Mouse (Mus musculus) midbrain, postnatal 0 days (tissue): Measurements from ENCODE around the gene Hk1. TPM values are rescaled to one million over a fixed set of nuclear protein-coding genes. Genes with fewer than 3 reads are reported as not detected.

Source experiments
- ATAC-seq: fragments of 200-750 bp; cut with Nextera tagmentation; 2 replicates; pipeline ENCODE4 v1.8.0; 2017; ENCODE audit warnings: moderate number of reproducible peaks, mild to moderate bottlenecking, moderate TSS enrichment, moderate library complexity; ENCODE audit not compliant: low FRiP score
- DNase-seq: peaks from one replicate; pipeline ENCODE4 v3.0.0-alpha.2; 2015; ENCODE audit warnings: low spot score
- H3K27ac ChIP-seq: fragments of 300-500 bp; sonication (generic); 2 replicates; pipeline ENCODE4 v1.5.1; 2014; ENCODE audit warnings: low read depth, mild to moderate bottlenecking, low read length, mixed read lengths
- H3K27me3 ChIP-seq: fragments of 300-500 bp; sonication (generic); 2 replicates; pipeline ENCODE4 v1.6.1; 2014; ENCODE audit warnings: low read length, control low read depth, mixed read lengths; ENCODE audit not compliant: insufficient read depth
- H3K36me3 ChIP-seq: fragments of 300-500 bp; sonication (generic); 2 replicates; pipeline ENCODE4 v1.6.1; 2014; ENCODE audit warnings: low read length, control low read depth, mixed read lengths; ENCODE audit not compliant: insufficient read depth
- H3K4me1 ChIP-seq: fragments of 300-500 bp; sonication (generic); 2 replicates; pipeline ENCODE4 v1.6.1; 2014; ENCODE audit warnings: mild to moderate bottlenecking, control low read depth, antibody characterized with exemption, low read length, mixed read lengths; ENCODE audit not compliant: insufficient read depth
- H3K4me2 ChIP-seq: fragments of 300-500 bp; sonication (generic); 2 replicates; pipeline ENCODE4 v1.6.1; 2014; ENCODE audit warnings: low read depth, mild to moderate bottlenecking, low read length, mixed read lengths; ENCODE audit not compliant: poor library complexity, severe bottlenecking
- H3K4me3 ChIP-seq: fragments of 300-500 bp; sonication (generic); 2 replicates; pipeline ENCODE4 v1.5.1; 2014; ENCODE audit warnings: low read depth, mild to moderate bottlenecking, low read length, moderate library complexity
- H3K9ac ChIP-seq: fragments of 300-500 bp; sonication (generic); replicated peaks from 2 replicates; pipeline ENCODE4 v1.6.1; 2014; ENCODE audit warnings: mild to moderate bottlenecking, low read length, moderate library complexity, mixed read lengths; ENCODE audit not compliant: poor library complexity, severe bottlenecking
- H3K9me3 ChIP-seq: fragments of 300-500 bp; sonication (generic); 2 replicates; pipeline ENCODE4 v1.6.1; 2016; ENCODE audit warnings: low read length, control low read depth
- CTCF ChIP-seq: IDR thresholded peaks from 2 replicates; pipeline ENCODE4 v1.5.1; 2016; ENCODE audit warnings: antibody characterized with exemption, mild to moderate bottlenecking
- WGBS: fragments of 180-500 bp; shearing (Covaris S2); extraction: QIAGEN DNeasy Blood & Tissue Kit; methylation state at CpG from one replicate; pipeline ENCODE4 v1.1.7; 2014; 5-methylcytosine and 5-hydroxymethylcytosine counted together
- polyA plus RNA-seq: library from polyadenylated mRNA; unstranded; fragments of >200 nt; fragmentation: Nextera tagmentation; extraction: Ambion mirVana; gene quantifications from 2 replicates; pipeline ENCODE4 v1.2.1, GENCODE M21; 2015
- total RNA-seq: library from RNA; depleted of rRNA; stranded (reverse); fragments of >200 nt; gene quantifications from 2 replicates; pipeline ENCODE4 v1.2.3, GENCODE M21; 2014; rRNA removed

Gene Hk1
- total and polyA plus RNA-seq, 2 experiments from 2014 or later: 103 to 157 TPM

DNA sequence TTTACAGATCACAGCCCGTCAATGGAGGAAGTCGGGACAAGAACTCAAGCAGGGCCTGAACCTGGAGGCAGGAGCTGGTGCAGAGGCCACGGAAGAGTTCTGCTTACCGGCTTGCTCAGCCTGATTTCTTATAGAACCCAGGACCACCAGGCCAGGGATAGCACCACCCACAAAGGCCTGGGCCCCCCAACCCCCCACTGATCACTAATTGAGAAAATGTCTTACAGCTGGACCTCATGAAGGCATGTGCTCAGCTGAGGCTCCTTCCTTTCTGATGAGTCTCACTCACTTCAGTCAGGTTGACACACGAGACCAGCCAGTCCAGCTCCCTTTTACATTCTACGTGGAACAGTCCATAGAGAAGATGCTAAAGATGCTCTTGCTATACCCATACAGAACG is 153.9 kb downstream of the Hk1 start:
- H3K36me3 ChIP-seq: no peaks in the 10 kb centered on the region
- ATAC-seq (no peak), DNase-seq (no peak)
- no peak for TF ChIP-seq CTCF
- peaks cover 6% of the 10 kb centered on the region; the same call in 1 of the 2 replicates for H3K4me1 ChIP-seq
- no peak overlapping the region for H3K4me3 ChIP-seq
- peaks cover 3% of the 10 kb centered on the region; the same call in 1 of the 2 replicates for H3K27me3 ChIP-seq
- H3K27ac ChIP-seq: no peak overlapping the region
- WGBS: 81% methylated on average over 7 of the region's 7 CpGs
- H3K9ac ChIP-seq: no peak overlapping the region
- no peak overlapping the region for H3K4me2 ChIP-seq
- H3K9me3 ChIP-seq: no peaks in the 10 kb centered on the region

DNA sequence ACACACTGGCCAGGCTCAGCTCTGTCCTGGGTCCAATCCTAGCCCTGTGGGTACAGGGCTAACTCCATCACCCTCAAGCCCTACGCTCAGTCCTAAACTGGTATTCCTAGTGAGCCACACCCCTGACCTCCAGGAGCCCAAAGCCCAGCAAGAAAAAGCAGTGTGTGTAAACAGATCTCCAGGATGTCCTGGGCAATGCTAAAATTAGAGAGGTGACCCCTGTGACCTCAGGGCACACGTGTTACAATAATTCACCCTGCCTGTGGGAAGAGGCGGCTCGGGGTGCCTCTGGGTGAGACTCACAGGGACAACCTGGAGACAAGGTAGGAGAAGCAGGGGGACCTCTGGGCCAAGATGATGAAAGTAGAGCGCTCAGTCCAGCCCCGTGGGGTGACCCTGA is 155.5 kb downstream of the Hk1 start:
- no peaks in the 10 kb centered on the region for H3K9me3 ChIP-seq
- H3K4me2 ChIP-seq: no peak overlapping the region
- H3K9ac ChIP-seq: no peak overlapping the region
- no peaks in the 10 kb centered on the region for H3K36me3 ChIP-seq
- H3K4me1 ChIP-seq: no peaks in the 10 kb centered on the region
- ATAC-seq (no peak), DNase-seq (no peak)
- H3K27me3 ChIP-seq: no peaks in the 10 kb centered on the region
- H3K27ac ChIP-seq: no peak overlapping the region
- 82% methylated on average over 6 of the region's 6 CpGs for WGBS
- TF ChIP-seq CTCF: no peak
- H3K4me3 ChIP-seq: no peak overlapping the region

DNA sequence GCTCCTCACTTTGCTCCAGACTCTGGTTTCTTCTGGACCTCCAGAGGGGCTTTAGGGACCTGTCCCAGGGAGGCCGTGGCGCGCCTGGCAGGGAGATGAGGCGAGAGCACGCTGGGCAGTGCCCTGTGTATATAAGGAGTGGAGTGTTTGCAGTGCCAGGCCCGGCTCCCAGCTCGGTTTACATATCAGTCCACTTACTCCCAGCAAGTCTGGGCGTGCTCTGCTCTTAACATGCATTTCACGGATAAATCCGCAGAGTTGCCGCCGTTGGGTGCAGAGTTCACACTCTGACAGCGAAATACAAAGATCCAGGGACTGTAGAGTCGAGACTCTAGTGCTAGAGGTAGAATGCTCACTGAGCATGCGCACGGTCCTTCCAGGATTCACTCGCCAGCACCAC is 156.9 kb downstream of the Hk1 start:
- Histone ChIP-seq H3K9me3 (no peaks in the 10 kb centered on the region), H3K9ac (no peak overlapping the region), H3K27me3 (no peaks in the 10 kb centered on the region), H3K36me3 (no peaks in the 10 kb centered on the region), H3K4me1 (no peaks in the 10 kb centered on the region), H3K4me3 (no peak overlapping the region), H3K27ac (no peak overlapping the region), H3K4me2 (no peak overlapping the region)
- WGBS: 84% methylated on average over 17 of the region's 17 CpGs
- no peak for TF ChIP-seq CTCF
- DNase-seq: no peak
- no peak for ATAC-seq

DNA sequence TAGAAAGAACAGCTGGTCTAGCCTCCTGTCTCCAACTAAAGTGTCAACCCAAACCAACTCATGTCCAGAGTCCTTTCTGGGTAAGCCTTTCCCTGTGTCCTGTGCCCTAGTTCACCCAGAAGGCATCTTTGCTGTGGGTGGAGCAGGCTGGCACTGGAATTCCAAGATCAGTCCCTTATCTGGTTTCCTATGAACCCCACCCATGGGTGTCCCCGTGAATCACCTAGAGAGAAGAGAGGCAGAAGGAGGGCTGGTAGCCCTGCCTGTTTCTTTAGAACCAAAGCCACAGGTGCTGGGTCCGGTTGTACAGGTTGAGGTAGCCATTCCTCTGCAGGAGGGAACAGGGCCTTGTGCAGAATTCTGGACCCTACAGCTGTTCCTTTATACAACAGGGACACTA is 158.1 kb downstream of the Hk1 start:
- Histone ChIP-seq H3K27ac (no peak overlapping the region), H3K4me1 (no peaks in the 10 kb centered on the region), H3K9me3 (no peaks in the 10 kb centered on the region), H3K4me2 (no peak overlapping the region), H3K9ac (no peak overlapping the region), H3K27me3 (no peaks in the 10 kb centered on the region), H3K4me3 (no peak overlapping the region), H3K36me3 (no peaks in the 10 kb centered on the region)
- no peak for TF ChIP-seq CTCF
- ATAC-seq: no peak
- 93% methylated on average over 2 of the region's 2 CpGs for WGBS
- no peak for DNase-seq

DNA sequence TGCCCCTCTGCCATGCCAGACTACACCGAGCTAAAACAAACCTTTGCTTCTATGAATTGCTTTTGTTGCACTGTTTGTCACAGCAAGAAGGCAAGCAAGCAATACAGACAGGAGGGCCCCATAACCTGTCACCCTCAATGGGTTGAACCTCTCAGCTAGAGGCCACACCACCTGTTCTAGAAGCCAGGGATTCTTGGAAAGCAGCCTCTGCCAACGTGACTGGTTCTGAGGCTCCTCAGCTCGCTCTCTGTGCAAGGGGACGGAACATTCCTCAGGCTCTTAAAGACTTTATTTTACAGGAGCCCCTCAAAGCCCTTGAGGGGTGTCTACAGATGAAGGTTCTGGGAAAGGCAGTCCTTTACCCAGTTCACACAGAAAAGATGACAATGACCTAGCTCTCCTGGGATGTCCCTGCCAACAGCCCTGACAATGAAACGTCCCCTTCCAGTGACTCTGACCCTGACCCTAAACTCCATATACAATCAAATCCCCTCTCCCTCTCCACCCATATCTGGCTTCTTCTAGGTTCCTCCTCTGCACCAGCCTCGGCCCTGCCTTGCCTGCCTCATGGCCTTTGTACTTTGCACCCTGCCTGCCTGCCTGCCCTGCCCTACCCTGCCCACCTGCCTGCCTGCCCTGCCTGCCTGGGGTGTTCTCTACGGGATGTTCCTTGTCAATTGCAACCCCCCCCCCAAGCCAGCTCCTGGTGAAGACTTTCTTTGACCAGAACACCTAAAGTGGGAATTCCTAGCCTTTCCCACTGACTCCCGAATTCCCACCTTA is 158.8 kb downstream of the Hk1 start:
- Histone ChIP-seq H3K9me3 (no peaks in the 10 kb centered on the region), H3K4me2 (no peak overlapping the region), H3K27ac (no peak overlapping the region), H3K4me1 (no peaks in the 10 kb centered on the region), H3K9ac (no peak overlapping the region), H3K27me3 (no peaks in the 10 kb centered on the region), H3K36me3 (no peaks in the 10 kb centered on the region), H3K4me3 (no peak overlapping the region)
- ATAC-seq: no peak
- TF ChIP-seq CTCF: no peak
- no peak for DNase-seq
- 79% methylated on average over 8 of the region's 8 CpGs for WGBS

Other genes with a start within 250 kb of the Hk1 start
- gene Neurog3, start 246.8 kb downstream of the Hk1 start, total RNA-seq: not detected in 2 replicates
- gene Neurog3, start 246.8 kb downstream of the Hk1 start, polyA plus RNA-seq: not detected in 2 replicates
- 101 and 114 TPM in 2 replicates for gene Fam241b, start 236.0 kb downstream of the Hk1 start, total RNA-seq
- gene Fam241b, start 236.0 kb downstream of the Hk1 start, polyA plus RNA-seq: 208 and 217 TPM in 2 replicates
- 13.8 and 20.2 TPM in 2 replicates for gene Tspan15, start 148.7 kb downstream of the Hk1 start, total RNA-seq
- gene Tspan15, start 148.7 kb downstream of the Hk1 start, polyA plus RNA-seq: 17.0 and 19.0 TPM in 2 replicates
- gene Tacr2, start 127.5 kb downstream of the Hk1 start, total RNA-seq: not detected in 2 replicates
- gene Tacr2, start 127.5 kb downstream of the Hk1 start, polyA plus RNA-seq: 0.06 TPM in 1 of 2 replicates, not detected in the other
- 0.44 and 0.47 TPM in 2 replicates for gene Hkdc1, start 42.6 kb upstream of the Hk1 start, total RNA-seq
- gene Hkdc1, start 42.6 kb upstream of the Hk1 start, polyA plus RNA-seq: 0.29 and 0.46 TPM in 2 replicates
- 1.7 and 2.7 TPM in 2 replicates for gene 4930507D05Rik, start 69.6 kb upstream of the Hk1 start, total RNA-seq
- gene 4930507D05Rik, start 69.6 kb upstream of the Hk1 start, polyA plus RNA-seq: 1.2 and 1.5 TPM in 2 replicates
- gene Supv3l1, start 69.8 kb upstream of the Hk1 start, total RNA-seq: 23.4 and 26.6 TPM in 2 replicates
- gene Supv3l1, start 69.8 kb upstream of the Hk1 start, polyA plus RNA-seq: 15.5 and 16.1 TPM in 2 replicates
- 28.6 and 31.4 TPM in 2 replicates for gene Vps26a, start 106.9 kb upstream of the Hk1 start, total RNA-seq
- gene Vps26a, start 106.9 kb upstream of the Hk1 start, polyA plus RNA-seq: 41.8 and 42.6 TPM in 2 replicates
- gene Srgn, start 147.5 kb upstream of the Hk1 start, total RNA-seq: 15.5 and 16.2 TPM in 2 replicates
- gene Srgn, start 147.5 kb upstream of the Hk1 start, polyA plus RNA-seq: 19.3 and 23.5 TPM in 2 replicates
- 70.5 and 84.2 TPM in 2 replicates for gene Kif1bp, start 198.5 kb upstream of the Hk1 start, total RNA-seq
- gene Kif1bp, start 198.5 kb upstream of the Hk1 start, polyA plus RNA-seq: 69.2 and 73.4 TPM in 2 replicates
- 16.7 and 20.2 TPM in 2 replicates for gene Ddx21, start 222.4 kb upstream of the Hk1 start, total RNA-seq
- 8.7 and 10.6 TPM in 2 replicates for gene Ddx21, start 222.4 kb upstream of the Hk1 start, polyA plus RNA-seq